Mouse (Mus musculus): ENCODE data around the gene Mrpl30.

Gene Mrpl30

DNA sequence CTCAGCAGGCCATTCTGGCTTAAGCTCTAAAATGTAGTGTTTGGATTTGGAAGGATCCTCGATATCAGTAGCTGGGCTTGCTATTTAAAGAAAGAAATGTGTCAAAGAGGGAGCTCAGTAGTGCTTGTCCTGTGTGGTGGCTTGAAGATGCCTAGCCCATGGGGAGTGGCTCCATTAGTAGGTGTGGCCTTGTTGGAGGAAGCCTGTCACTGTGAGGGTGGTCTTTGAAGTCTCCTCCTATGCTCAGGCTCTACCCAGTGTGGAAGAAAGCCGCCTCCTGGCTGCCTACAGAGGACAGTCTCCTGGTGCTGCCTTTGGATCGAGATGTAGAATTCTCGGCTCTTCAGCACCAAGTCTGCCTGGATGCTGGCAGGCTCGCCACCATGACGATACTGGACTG, 10.0 kb downstream of the Mrpl30 start:
- no peak for DNase-seq (ENCODE audit: low read depth)

DNA sequence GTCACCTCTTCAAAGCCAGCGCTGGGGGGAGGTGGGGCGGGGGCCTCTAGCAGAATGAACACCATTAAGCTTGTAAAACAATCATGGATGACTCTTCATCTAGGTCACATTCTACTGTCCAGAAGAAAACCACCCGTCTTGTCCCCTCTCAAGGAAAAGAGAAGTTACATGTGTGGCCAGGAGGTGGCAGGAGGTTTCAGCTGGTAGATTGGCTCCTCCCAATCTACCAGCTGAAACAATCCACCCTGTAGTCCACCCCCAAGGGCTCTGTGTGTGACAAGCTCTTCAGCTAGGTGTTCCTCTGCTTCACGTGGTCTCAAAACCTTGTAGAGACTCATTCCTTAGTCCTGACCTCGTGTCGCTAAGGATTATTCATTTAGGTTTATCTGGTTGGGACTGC, 12.9 kb downstream of the Mrpl30 start:
- peak; percentile 77 for DNase-seq (ENCODE audit: low read depth)

- DNase-seq (ENCODE audit: low read depth) = no peak
These were observed 22.5 kb downstream of the Mrpl30 start for GRCm38 (mm10) chr1:37912751-37913150.

GRCm38 (mm10) chr1:37916393-37916792, 26.1 kb downstream of the Mrpl30 start, which contains the start of gene Lyg2:
Lyg2 (minus strand) TSS chr1:37916493.
- no peak for DNase-seq (ENCODE audit: low read depth)

DNA sequence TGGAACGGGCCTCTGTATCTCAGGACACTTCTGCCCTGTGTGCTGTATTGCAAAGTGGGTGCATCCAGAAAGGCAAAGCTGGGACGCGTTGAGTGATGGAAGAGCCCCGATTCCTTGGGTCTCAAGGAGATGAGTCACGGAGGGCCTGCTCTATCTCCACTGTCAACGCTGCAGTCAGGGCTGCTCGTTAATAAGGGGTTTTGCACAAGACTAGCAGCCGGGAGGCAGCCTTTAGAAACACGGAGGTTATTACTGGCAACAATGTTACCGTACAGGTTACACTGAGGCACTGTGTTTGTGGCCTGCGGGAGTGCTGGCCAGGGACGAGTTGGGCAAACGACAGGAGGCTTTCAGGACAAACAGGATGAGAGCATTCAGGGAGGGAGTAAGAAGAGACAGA, 27.4 kb downstream of the Mrpl30 start:
- DNase-seq (ENCODE audit: low read depth) = no peak

- DNase-seq (ENCODE audit: low read depth) = no peak
These were observed 27.8 kb downstream of the Mrpl30 start for GRCm38 (mm10) chr1:37918096-37918495.

- no peak for DNase-seq (ENCODE audit: low read depth)
These were observed 32.3 kb downstream of the Mrpl30 start for GRCm38 (mm10) chr1:37922536-37922935.

- DNase-seq (ENCODE audit: low read depth) = no peak
These were observed 35.7 kb downstream of the Mrpl30 start for GRCm38 (mm10) chr1:37925971-37926370.

- peak; percentile 68 for DNase-seq (ENCODE audit: low read depth)
These were observed 41.5 kb downstream of the Mrpl30 start for GRCm38 (mm10) chr1:37931806-37932205.
